Mouse (Mus musculus) liver, postnatal 0 days (tissue): ENCODE data around the gene 4430402I18Rik.

Experiments used
- CTCF ChIP-seq: sonication (generic); IDR thresholded peaks from 2 replicates; pipeline ENCODE4 v1.5.1; 2016; ENCODE audit warnings: antibody characterized with exemption, low read depth
- EP300 ChIP-seq: IDR thresholded peaks from 2 replicates; pipeline ENCODE4 v1.6.1; 2016; ENCODE audit warnings: antibody characterized with exemption, low read depth, mild to moderate bottlenecking

GRCm38 (mm10) chr19:28852001-28852400 lies 115.6 kb downstream of the 4430402I18Rik start:
- TF ChIP-seq CTCF (no peak), EP300 (no peak)
